Mouse (Mus musculus) midbrain, embryonic 15.5 days (tissue): ENCODE measurements around the gene Nudt1. TPM values are rescaled to one million over a fixed set of nuclear protein-coding genes. Genes with fewer than 3 reads are reported as not detected.

Experiments
- ATAC-seq: fragments of 200-750 bp; cut with Nextera tagmentation; replicated peaks from 2 replicates; pipeline ENCODE4 v1.8.0; 2017; ENCODE audit warnings: moderate TSS enrichment
- H3K27ac ChIP-seq: fragments of 300-500 bp; sonication (generic); 2 replicates; pipeline ENCODE4 v1.5.1; 2015; ENCODE audit warnings: mild to moderate bottlenecking, inconsistent platforms
- H3K27me3 ChIP-seq: fragments of 300-500 bp; sonication (generic); replicated peaks from 2 replicates; pipeline ENCODE4 v1.6.1; 2015; ENCODE audit warnings: inconsistent platforms
- H3K36me3 ChIP-seq: fragments of 300-500 bp; sonication (generic); replicated peaks from 2 replicates; pipeline ENCODE4 v1.6.1; 2015; ENCODE audit warnings: inconsistent platforms
- H3K4me1 ChIP-seq: fragments of 300-500 bp; sonication (generic); 2 replicates; pipeline ENCODE4 v1.6.1; 2015; ENCODE audit warnings: inconsistent platforms
- H3K4me2 ChIP-seq: fragments of 300-500 bp; sonication (generic); 2 replicates; pipeline ENCODE4 v1.6.1; 2015; ENCODE audit warnings: inconsistent platforms, mild to moderate bottlenecking, moderate library complexity
- H3K4me3 ChIP-seq: fragments of 300-500 bp; sonication (generic); 2 replicates; pipeline ENCODE4 v1.5.1; 2015; ENCODE audit warnings: mild to moderate bottlenecking, inconsistent platforms
- H3K9ac ChIP-seq: fragments of 300-500 bp; sonication (generic); 2 replicates; pipeline ENCODE4 v1.6.1; 2015; ENCODE audit warnings: mild to moderate bottlenecking, inconsistent platforms
- H3K9me3 ChIP-seq: fragments of 300-500 bp; sonication (generic); 2 replicates; pipeline ENCODE4 v1.6.1; 2016; ENCODE audit warnings: inconsistent platforms
- WGBS: fragments of 180-500 bp; shearing (Covaris S2); methylation state at CpG from one replicate; pipeline ENCODE4 v1.1.7; 2015; ENCODE audit warnings: mixed read lengths; 5-methylcytosine and 5-hydroxymethylcytosine counted together
- polyA plus RNA-seq: library from polyadenylated mRNA; unstranded; fragments of >200 nt; fragmentation: Nextera tagmentation; extraction: Ambion mirVana; gene quantifications from 2 replicates; pipeline ENCODE4 v1.2.1, GENCODE M21; 2015

Gene Nudt1
- polyA plus RNA-seq, 1 experiment from 2014 or later = 22.3 TPM

DNA sequence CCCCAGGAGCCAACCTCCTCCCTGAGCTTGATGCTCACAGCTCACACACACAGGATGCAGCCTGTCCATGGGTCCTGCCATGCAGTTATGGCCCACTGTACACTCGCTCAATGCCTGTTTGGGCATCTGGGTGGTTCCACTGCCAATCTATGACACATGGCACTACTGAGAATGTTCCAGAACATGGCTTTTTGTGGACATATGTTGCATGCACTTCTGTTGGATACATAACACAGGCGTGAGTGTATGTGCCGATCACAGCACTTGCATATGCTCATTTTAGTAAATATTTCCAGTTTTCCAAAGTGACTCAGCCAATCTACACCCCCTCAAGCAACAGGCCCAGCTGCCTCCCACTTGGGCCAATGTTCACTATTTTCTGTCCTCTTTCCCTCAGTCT is 50.2 kb downstream of the Nudt1 start:
- ATAC-seq = no peak
- H3K4me1 ChIP-seq = 0 out of 2 replicates have a peak, but pooled peaks cover 3% of the 10 kb centered on the region
- no peaks in the 10 kb centered on the region for H3K27me3 ChIP-seq
- H3K36me3 ChIP-seq = no peaks in the 10 kb centered on the region
- WGBS = 94% methylated on average over 3 of the region's 3 CpGs
- H3K9ac ChIP-seq = no peak overlapping the region
- H3K4me3 ChIP-seq = no peak overlapping the region
- no peak overlapping the region for H3K4me2 ChIP-seq
- no peaks in the 10 kb centered on the region for H3K9me3 ChIP-seq
- H3K27ac ChIP-seq = no peak overlapping the region

GRCm38 (mm10) chr5:140373711-140374110 is 52.3 kb downstream of the Nudt1 start:
- Histone ChIP-seq H3K36me3 (no peaks in the 10 kb centered on the region), H3K9ac (no peak overlapping the region), H3K4me2 (no peak overlapping the region), H3K27ac (no peak overlapping the region), H3K4me3 (no peak overlapping the region), H3K9me3 (no peaks in the 10 kb centered on the region), H3K4me1 (0 out of 2 replicates have a peak, but pooled peaks cover 3% of the 10 kb centered on the region), H3K27me3 (no peaks in the 10 kb centered on the region)
- no peak for ATAC-seq
- WGBS = 87% methylated on average over 2 of the region's 2 CpGs

- Histone ChIP-seq H3K4me3 (no peak overlapping the region), H3K9me3 (no peaks in the 10 kb centered on the region), H3K4me1 (0 out of 2 replicates have a peak, but pooled peaks cover 3% of the 10 kb centered on the region), H3K27ac (no peak overlapping the region), H3K4me2 (no peak overlapping the region), H3K9ac (no peak overlapping the region), H3K27me3 (no peaks in the 10 kb centered on the region), H3K36me3 (no peaks in the 10 kb centered on the region)
- WGBS = 50% methylated on average over 3 of the region's 3 CpGs
- no peak for ATAC-seq
Observed at GRCm38 (mm10) chr5:140374226-140374625, 52.8 kb downstream of the Nudt1 start.

DNA sequence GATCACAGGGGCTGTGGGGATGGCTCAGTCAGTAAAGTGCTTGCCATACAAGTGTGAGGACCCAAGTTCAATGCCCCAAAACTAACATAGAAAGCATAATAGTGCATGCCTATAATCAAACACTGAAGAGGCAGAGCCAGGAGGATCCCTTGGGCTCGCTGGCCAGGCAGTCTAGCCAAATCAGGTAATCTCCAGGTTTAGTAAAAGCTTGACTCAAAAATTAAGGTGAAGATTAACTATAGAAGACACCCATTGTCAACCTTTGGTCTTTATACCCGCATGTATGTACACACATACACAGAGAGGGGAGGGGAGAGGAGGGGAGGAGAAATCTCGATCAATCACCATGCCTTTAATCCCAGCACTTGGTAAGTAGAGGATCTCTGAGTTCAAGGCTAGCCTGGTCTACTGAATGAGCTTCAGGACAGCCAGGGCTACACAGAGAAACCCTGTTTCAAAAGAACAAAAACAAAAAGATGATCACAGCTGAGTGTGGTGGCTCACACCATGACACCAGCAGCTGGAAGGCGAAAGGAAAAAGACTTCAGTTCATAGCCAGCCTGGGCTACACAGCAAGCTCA is 53.9 kb downstream of the Nudt1 start:
- Histone ChIP-seq H3K9ac (no peak overlapping the region), H3K36me3 (no peaks in the 10 kb centered on the region), H3K27ac (no peak overlapping the region), H3K4me1 (0 out of 2 replicates have a peak, but pooled peaks cover 3% of the 10 kb centered on the region), H3K27me3 (no peaks in the 10 kb centered on the region), H3K9me3 (no peaks in the 10 kb centered on the region), H3K4me2 (no peak overlapping the region), H3K4me3 (no peak overlapping the region)
- no peak for ATAC-seq
- WGBS = 89% methylated on average over 4 of the region's 4 CpGs

GRCm38 (mm10) chr5:140378121-140378853 is 56.8 kb downstream of the Nudt1 start:
- 0 out of 2 replicates have a peak, but pooled peaks cover 3% of the 10 kb centered on the region for H3K4me1 ChIP-seq
- no peak overlapping the region for H3K4me3 ChIP-seq
- WGBS = 97% methylated on average over 6 of the region's 6 CpGs
- H3K4me2 ChIP-seq = no peak overlapping the region
- H3K27me3 ChIP-seq = no peaks in the 10 kb centered on the region
- H3K36me3 ChIP-seq = no peaks in the 10 kb centered on the region
- H3K27ac ChIP-seq = no peak overlapping the region
- no peaks in the 10 kb centered on the region for H3K9me3 ChIP-seq
- ATAC-seq = no peak
- H3K9ac ChIP-seq = no peak overlapping the region

DNA sequence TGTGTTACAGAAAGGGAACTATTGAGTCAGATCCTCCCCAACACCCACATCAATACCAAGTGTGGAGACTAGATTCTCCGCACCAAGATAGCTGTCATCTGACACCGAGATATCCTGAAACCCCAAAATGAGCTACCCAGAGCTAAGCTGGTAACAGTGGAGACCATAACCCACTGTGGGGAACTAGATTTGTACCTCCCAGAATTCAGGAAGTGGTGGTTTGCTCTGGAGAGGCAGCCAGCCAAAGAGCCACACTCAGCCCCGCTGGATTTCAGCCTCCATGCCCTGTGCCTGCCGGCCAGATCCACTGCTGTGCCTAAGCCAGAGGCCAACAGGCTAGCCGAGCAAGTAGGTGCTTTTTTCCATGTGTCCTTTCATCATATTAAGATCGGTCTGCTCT is 57.8 kb downstream of the Nudt1 start:
- Histone ChIP-seq H3K27ac (no peak overlapping the region), H3K9ac (no peak overlapping the region), H3K4me1 (0 out of 2 replicates have a peak, but pooled peaks cover 2% of the 10 kb centered on the region), H3K36me3 (no peaks in the 10 kb centered on the region), H3K4me2 (no peak overlapping the region), H3K27me3 (no peaks in the 10 kb centered on the region), H3K4me3 (no peak overlapping the region), H3K9me3 (no peaks in the 10 kb centered on the region)
- no peak for ATAC-seq
- WGBS = 74% methylated on average over 6 of the region's 6 CpGs

- Histone ChIP-seq H3K9me3 (no peaks in the 10 kb centered on the region), H3K4me2 (no peak overlapping the region), H3K36me3 (no peaks in the 10 kb centered on the region), H3K27ac (no peak overlapping the region), H3K9ac (no peak overlapping the region), H3K4me1 (no peaks in the 10 kb centered on the region), H3K4me3 (no peak overlapping the region), H3K27me3 (no peaks in the 10 kb centered on the region)
- no peak for ATAC-seq
- 89% methylated on average over 7 of the region's 7 CpGs for WGBS
Observed at GRCm38 (mm10) chr5:140381156-140381555, 59.7 kb downstream of the Nudt1 start.

- Histone ChIP-seq H3K4me2 (no peak overlapping the region), H3K4me1 (peaks cover 12% of the 10 kb centered on the region), H3K9me3 (no peaks in the 10 kb centered on the region), H3K27ac (no peak overlapping the region), H3K36me3 (no peaks in the 10 kb centered on the region), H3K9ac (no peak overlapping the region), H3K27me3 (no peaks in the 10 kb centered on the region), H3K4me3 (no peak overlapping the region)
- ATAC-seq = no peak
- WGBS = 95% methylated on average over 6 of the region's 6 CpGs
Observed at GRCm38 (mm10) chr5:140382688-140383087, 61.2 kb downstream of the Nudt1 start.

GRCm38 (mm10) chr5:140383559-140383958 is 62.1 kb downstream of the Nudt1 start:
- no peak overlapping the region for H3K4me3 ChIP-seq
- no peaks in the 10 kb centered on the region for H3K9me3 ChIP-seq
- H3K9ac ChIP-seq = no peak overlapping the region
- no peak overlapping the region for H3K27ac ChIP-seq
- no peaks in the 10 kb centered on the region for H3K36me3 ChIP-seq
- H3K4me1 ChIP-seq = peaks cover 21% of the 10 kb centered on the region
- H3K4me2 ChIP-seq = no peak overlapping the region
- WGBS = 18% methylated on average over 7 of the region's 7 CpGs
- ATAC-seq = no peak
- H3K27me3 ChIP-seq = no peaks in the 10 kb centered on the region

GRCm38 (mm10) chr5:140384462-140384861 is 63.0 kb downstream of the Nudt1 start:
- H3K9me3 ChIP-seq = no peaks in the 10 kb centered on the region
- H3K4me2 ChIP-seq = no peak overlapping the region
- peaks cover 21% of the 10 kb centered on the region for H3K4me1 ChIP-seq
- no peak for ATAC-seq
- no peaks in the 10 kb centered on the region for H3K27me3 ChIP-seq
- no peak overlapping the region for H3K4me3 ChIP-seq
- WGBS = 92% methylated on average over 1 of the region's 1 CpGs
- no peak overlapping the region for H3K9ac ChIP-seq
- no peaks in the 10 kb centered on the region for H3K36me3 ChIP-seq
- no peak overlapping the region for H3K27ac ChIP-seq

DNA sequence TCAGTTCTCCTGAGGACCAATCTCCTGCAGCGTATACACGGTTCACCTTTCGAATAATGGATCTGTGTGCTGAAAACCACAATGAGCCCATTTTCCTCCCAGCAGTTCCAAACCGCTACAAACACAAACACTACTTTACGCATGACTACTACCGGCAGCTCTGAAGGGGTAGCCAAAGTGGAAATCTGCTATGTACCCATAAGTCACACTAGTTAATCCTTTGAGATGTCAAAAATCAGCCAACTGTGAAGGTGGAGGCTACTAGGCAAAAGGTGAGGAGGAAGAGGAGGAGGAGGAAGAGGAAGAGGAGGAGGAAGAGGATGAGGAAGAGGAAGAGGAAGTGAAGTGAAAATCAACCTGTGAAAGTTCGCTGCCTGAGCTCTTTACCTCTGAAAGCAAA is 65.8 kb downstream of the Nudt1 start:
- Histone ChIP-seq H3K4me2 (no peak overlapping the region), H3K9me3 (no peaks in the 10 kb centered on the region)

More for the DNA sequence above, 65.8 kb downstream of the Nudt1 start:
- Histone ChIP-seq H3K4me3 (no peak overlapping the region), H3K27ac (no peak overlapping the region), H3K4me1 (peaks cover 21% of the 10 kb centered on the region), H3K36me3 (no peaks in the 10 kb centered on the region), H3K9ac (no peak overlapping the region), H3K27me3 (no peaks in the 10 kb centered on the region)
- no peak for ATAC-seq
- WGBS = 85% methylated on average over 7 of the region's 7 CpGs
